Mouse (Mus musculus): ENCODE results near the gene Sfxn5. TPM values are rescaled to one million over a fixed set of nuclear protein-coding genes. Genes with fewer than 3 reads are reported as not detected.

Sfxn5 gene
- polyA plus RNA-seq, 1 experiment from 2014 or later = 15.8 TPM

GRCm38 (mm10) chr6:85264982-85265518 is 68.2 kb downstream of the Sfxn5 start:
- no peaks in the 10 kb centered on the region for H3K9me3 ChIP-seq
- H3K4me2 ChIP-seq = 0 out of 2 replicates have a peak overlapping the region, but pooled peaks have one; percentile 19
- H3K27ac ChIP-seq (replicated peaks) = no peak overlapping the region
- peaks cover 72% of the 10 kb centered on the region for H3K27me3 ChIP-seq
- H3K36me3 ChIP-seq = no peaks in the 10 kb centered on the region
- H3K9ac ChIP-seq = peak overlapping the region; percentile 43; the same call in 1 of the 2 replicates
- peaks cover 21% of the 10 kb centered on the region for H3K4me1 ChIP-seq (replicated peaks)
- peak; percentile 66 for ATAC-seq (ENCODE audit: low read depth)
- H3K4me3 ChIP-seq = no peak overlapping the region
- 4% methylated on average over 15 of the region's 15 CpGs for WGBS

- no peaks in the 10 kb centered on the region for H3K9me3 ChIP-seq
- H3K9ac ChIP-seq = no peak overlapping the region
- H3K4me2 ChIP-seq = no peak overlapping the region
- 97% methylated on average over 4 of the region's 4 CpGs for WGBS
- H3K36me3 ChIP-seq = no peaks in the 10 kb centered on the region
- H3K27ac ChIP-seq (replicated peaks) = no peak overlapping the region
- no peak overlapping the region for H3K4me3 ChIP-seq
- no peak for ATAC-seq (ENCODE audit: low read depth)
- peaks cover 34% of the 10 kb centered on the region for H3K4me1 ChIP-seq (replicated peaks)
- peaks cover 58% of the 10 kb centered on the region for H3K27me3 ChIP-seq
Observed at GRCm38 (mm10) chr6:85262865-85263515, 70.2 kb downstream of the Sfxn5 start.

GRCm38 (mm10) chr6:85259094-85259630 is 74.1 kb downstream of the Sfxn5 start:
- no peak overlapping the region for H3K4me3 ChIP-seq
- H3K9ac ChIP-seq = 0 out of 2 replicates have a peak overlapping the region, but pooled peaks have one; percentile 17
- H3K36me3 ChIP-seq = no peaks in the 10 kb centered on the region
- peaks cover 35% of the 10 kb centered on the region for H3K27me3 ChIP-seq
- no peak for ATAC-seq (ENCODE audit: low read depth)
- 42% methylated on average over 12 of the region's 12 CpGs for WGBS
- no peak overlapping the region; the same call in 1 of the 2 replicates for H3K4me2 ChIP-seq
- H3K4me1 ChIP-seq (replicated peaks) = peaks cover 16% of the 10 kb centered on the region
- no peaks in the 10 kb centered on the region for H3K9me3 ChIP-seq
- peak overlapping the region; percentile 67 for H3K27ac ChIP-seq (replicated peaks)

GRCm38 (mm10) chr6:85255578-85255977 is 77.6 kb downstream of the Sfxn5 start:
- Histone ChIP-seq H3K36me3 (no peaks in the 10 kb centered on the region), H3K4me1 (replicated peaks) (peaks cover 33% of the 10 kb centered on the region), H3K9me3 (no peaks in the 10 kb centered on the region), H3K27me3 (peaks cover 6% of the 10 kb centered on the region; the same call in 1 of the 2 replicates), H3K4me3 (no peak overlapping the region), H3K4me2 (no peak overlapping the region), H3K27ac (replicated peaks) (no peak overlapping the region), H3K9ac (no peak overlapping the region)
- ATAC-seq (ENCODE audit: low read depth) = no peak
- 74% methylated on average over 6 of the region's 6 CpGs for WGBS

- 47% methylated on average over 7 of the region's 7 CpGs for WGBS
- no peak for ATAC-seq (ENCODE audit: low read depth)
- Histone ChIP-seq H3K9ac (no peak overlapping the region), H3K4me1 (replicated peaks) (peaks cover 29% of the 10 kb centered on the region), H3K9me3 (no peaks in the 10 kb centered on the region), H3K4me3 (no peak overlapping the region), H3K27me3 (0 out of 2 replicates have a peak, but pooled peaks cover 6% of the 10 kb centered on the region), H3K27ac (replicated peaks) (no peak overlapping the region), H3K36me3 (no peaks in the 10 kb centered on the region), H3K4me2 (no peak overlapping the region)
Observed at GRCm38 (mm10) chr6:85253994-85254541, 79.2 kb downstream of the Sfxn5 start.

- Histone ChIP-seq H3K27me3 (0 out of 2 replicates have a peak, but pooled peaks cover 5% of the 10 kb centered on the region), H3K4me2 (no peak overlapping the region), H3K9ac (no peak overlapping the region), H3K4me3 (no peak overlapping the region), H3K9me3 (no peaks in the 10 kb centered on the region), H3K4me1 (replicated peaks) (peaks cover 21% of the 10 kb centered on the region), H3K36me3 (no peaks in the 10 kb centered on the region), H3K27ac (replicated peaks) (no peak overlapping the region)
- no peak for ATAC-seq (ENCODE audit: low read depth)
- WGBS = 68% methylated on average over 3 of the region's 3 CpGs
Observed at GRCm38 (mm10) chr6:85253275-85253674, 79.9 kb downstream of the Sfxn5 start.

GRCm38 (mm10) chr6:85252251-85253058 is 80.8 kb downstream of the Sfxn5 start:
- no peaks in the 10 kb centered on the region for H3K36me3 ChIP-seq
- 0 out of 2 replicates have a peak, but pooled peaks cover 3% of the 10 kb centered on the region for H3K27me3 ChIP-seq
- ATAC-seq (ENCODE audit: low read depth) = peak; percentile 37; the same call in 1 of the 2 replicates
- no peak overlapping the region for H3K4me3 ChIP-seq
- H3K9me3 ChIP-seq = no peaks in the 10 kb centered on the region
- no peak overlapping the region for H3K9ac ChIP-seq
- H3K4me1 ChIP-seq (replicated peaks) = peaks cover 20% of the 10 kb centered on the region
- 54% methylated on average over 17 of the region's 17 CpGs for WGBS
- no peak overlapping the region for H3K27ac ChIP-seq (replicated peaks)
- H3K4me2 ChIP-seq = no peak overlapping the region

GRCm38 (mm10) chr6:85250811-85251241 is 82.4 kb downstream of the Sfxn5 start:
- Histone ChIP-seq H3K4me3 (no peak overlapping the region), H3K9me3 (no peaks in the 10 kb centered on the region), H3K4me1 (replicated peaks) (peaks cover 20% of the 10 kb centered on the region), H3K27ac (replicated peaks) (no peak overlapping the region), H3K9ac (no peak overlapping the region), H3K27me3 (no peaks in the 10 kb centered on the region), H3K4me2 (no peak overlapping the region), H3K36me3 (no peaks in the 10 kb centered on the region)
- no peak for ATAC-seq (ENCODE audit: low read depth)
- WGBS = 41% methylated on average over 6 of the region's 6 CpGs

GRCm38 (mm10) chr6:85249821-85250220 is 83.4 kb downstream of the Sfxn5 start:
- Histone ChIP-seq H3K27me3 (no peaks in the 10 kb centered on the region), H3K4me3 (no peak overlapping the region), H3K9me3 (no peaks in the 10 kb centered on the region), H3K27ac (replicated peaks) (no peak overlapping the region), H3K9ac (no peak overlapping the region), H3K36me3 (0 out of 2 replicates have a peak, but pooled peaks cover 6% of the 10 kb centered on the region), H3K4me1 (replicated peaks) (peaks cover 20% of the 10 kb centered on the region), H3K4me2 (no peak overlapping the region)
- no peak for ATAC-seq (ENCODE audit: low read depth)
- 79% methylated on average over 9 of the region's 9 CpGs for WGBS

- WGBS = 10% methylated on average over 4 of the region's 4 CpGs
- no peak overlapping the region for H3K9ac ChIP-seq
- no peak overlapping the region for H3K4me3 ChIP-seq
- peaks cover 12% of the 10 kb centered on the region; the same call in 1 of the 2 replicates for H3K4me1 ChIP-seq (replicated peaks)
- no peaks in the 10 kb centered on the region for H3K9me3 ChIP-seq
- H3K4me2 ChIP-seq = 0 out of 2 replicates have a peak overlapping the region, but pooled peaks have one; percentile 18
- peak; percentile 30; the same call in 1 of the 2 replicates for ATAC-seq (ENCODE audit: low read depth)
- no peaks in the 10 kb centered on the region for H3K36me3 ChIP-seq
- no peak overlapping the region for H3K27ac ChIP-seq (replicated peaks)
- no peaks in the 10 kb centered on the region for H3K27me3 ChIP-seq
Observed at GRCm38 (mm10) chr6:85239044-85239489, 94.2 kb downstream of the Sfxn5 start.

- peaks cover 12% of the 10 kb centered on the region; the same call in 1 of the 2 replicates for H3K4me1 ChIP-seq (replicated peaks)
- no peak overlapping the region for H3K4me2 ChIP-seq
- ATAC-seq (ENCODE audit: low read depth) = no peak
- no peaks in the 10 kb centered on the region for H3K9me3 ChIP-seq
- no peaks in the 10 kb centered on the region for H3K36me3 ChIP-seq
- H3K27ac ChIP-seq (replicated peaks) = no peak overlapping the region
- H3K9ac ChIP-seq = no peak overlapping the region
- no peak overlapping the region for H3K4me3 ChIP-seq
- 55% methylated on average over 10 of the region's 10 CpGs for WGBS
- no peaks in the 10 kb centered on the region for H3K27me3 ChIP-seq
Observed at GRCm38 (mm10) chr6:85237595-85238337, 95.5 kb downstream of the Sfxn5 start.

Measured in neural tube, embryonic 13.5 days (tissue).